Mouse (Mus musculus): ENCODE measurements at regions not wholly inside any gene's neighbourhood (a gene's known extent, or its start where the extent isn't known, plus 50 kb on each side); places are given as distances from the start of the nearest gene placed in this dataset.

GRCm38 (mm10) chr19:28188363-28188762 is 177.4 kb upstream of the Rfx3 start:
- H3K36me3 ChIP-seq (ENCODE audit: insufficient read depth) = no peaks in the 10 kb centered on the region
- WGBS = 85% methylated on average over 6 of the region's 6 CpGs
- no peak for ATAC-seq

GRCm38 (mm10) chr19:28182411-28183182 is 171.6 kb upstream of the Rfx3 start:
- no peak for TF ChIP-seq CTCF (IDR thresholded peaks at IDR 0.05; ENCODE audit: low read depth)
- no peak overlapping the region for H3K4me2 ChIP-seq (ENCODE audit: low read depth)
- no peak overlapping the region for H3K9ac ChIP-seq
- H3K9me3 ChIP-seq (ENCODE audit: low read length) = no peaks in the 10 kb centered on the region
- 84% methylated on average over 12 of the region's 12 CpGs for WGBS
- ATAC-seq = no peak
- no peaks in the 10 kb centered on the region for H3K4me1 ChIP-seq (ENCODE audit: insufficient read depth)
- H3K4me3 ChIP-seq (ENCODE audit: low read depth, low read length) = no peak overlapping the region
- no peak overlapping the region for H3K27ac ChIP-seq (ENCODE audit: low read depth, low read length)
- DNase-seq = no peak
- H3K36me3 ChIP-seq (ENCODE audit: insufficient read depth) = no peaks in the 10 kb centered on the region
- no peaks in the 10 kb centered on the region for H3K27me3 ChIP-seq (ENCODE audit: insufficient read depth, low read length)

More at GRCm38 (mm10) chr19:28188363-28188762, 177.4 kb upstream of the Rfx3 start:
- Histone ChIP-seq H3K27me3 (ENCODE audit: insufficient read depth, low read length) (no peaks in the 10 kb centered on the region), H3K9ac (no peak overlapping the region), H3K4me2 (ENCODE audit: low read depth) (no peak overlapping the region), H3K9me3 (ENCODE audit: low read length) (no peaks in the 10 kb centered on the region), H3K4me1 (ENCODE audit: insufficient read depth) (no peaks in the 10 kb centered on the region), H3K4me3 (ENCODE audit: low read depth, low read length) (no peak overlapping the region), H3K27ac (ENCODE audit: low read depth, low read length) (no peak overlapping the region)
- no peak for DNase-seq
- no peak for TF ChIP-seq CTCF (IDR thresholded peaks at IDR 0.05; ENCODE audit: low read depth)

GRCm38 (mm10) chr19:28181171-28181570 is 170.2 kb upstream of the Rfx3 start:
- no peak overlapping the region for H3K4me3 ChIP-seq (ENCODE audit: low read depth, low read length)
- H3K27ac ChIP-seq (ENCODE audit: low read depth, low read length) = no peak overlapping the region
- no peak overlapping the region for H3K9ac ChIP-seq
- no peak for TF ChIP-seq CTCF (IDR thresholded peaks at IDR 0.05; ENCODE audit: low read depth)
- H3K36me3 ChIP-seq (ENCODE audit: insufficient read depth) = no peaks in the 10 kb centered on the region
- DNase-seq (no peak), ATAC-seq (no peak)
- H3K27me3 ChIP-seq (ENCODE audit: insufficient read depth, low read length) = no peaks in the 10 kb centered on the region
- no peak overlapping the region for H3K4me2 ChIP-seq (ENCODE audit: low read depth)
- no peaks in the 10 kb centered on the region for H3K4me1 ChIP-seq (ENCODE audit: insufficient read depth)
- 88% methylated on average over 2 of the region's 2 CpGs for WGBS
- no peaks in the 10 kb centered on the region for H3K9me3 ChIP-seq (ENCODE audit: low read length)

- TF ChIP-seq CTCF (IDR thresholded peaks at IDR 0.05; ENCODE audit: low read depth) = no peak
- H3K9ac ChIP-seq = no peak overlapping the region
- no peaks in the 10 kb centered on the region for H3K9me3 ChIP-seq (ENCODE audit: low read length)
- no peak for ATAC-seq
- no peaks in the 10 kb centered on the region for H3K36me3 ChIP-seq (ENCODE audit: insufficient read depth)
- WGBS = 86% methylated on average over 6 of the region's 6 CpGs
- H3K4me2 ChIP-seq (ENCODE audit: low read depth) = no peak overlapping the region
- no peaks in the 10 kb centered on the region for H3K27me3 ChIP-seq (ENCODE audit: insufficient read depth, low read length)
- DNase-seq = no peak
- H3K4me3 ChIP-seq (ENCODE audit: low read depth, low read length) = no peak overlapping the region
- no peak overlapping the region for H3K27ac ChIP-seq (ENCODE audit: low read depth, low read length)
- no peaks in the 10 kb centered on the region for H3K4me1 ChIP-seq (ENCODE audit: insufficient read depth)
Observed at GRCm38 (mm10) chr19:28178114-28178513, 167.1 kb upstream of the Rfx3 start.

GRCm38 (mm10) chr19:28176821-28177220 is 165.9 kb upstream of the Rfx3 start:
- no peaks in the 10 kb centered on the region for H3K27me3 ChIP-seq (ENCODE audit: insufficient read depth, low read length)
- H3K27ac ChIP-seq (ENCODE audit: low read depth, low read length) = no peak overlapping the region
- ATAC-seq (no peak), DNase-seq (no peak)
- WGBS = 90% methylated on average over 6 of the region's 6 CpGs
- H3K36me3 ChIP-seq (ENCODE audit: insufficient read depth) = no peaks in the 10 kb centered on the region
- no peaks in the 10 kb centered on the region for H3K4me1 ChIP-seq (ENCODE audit: insufficient read depth)
- no peak overlapping the region for H3K9ac ChIP-seq
- no peak overlapping the region for H3K4me2 ChIP-seq (ENCODE audit: low read depth)
- TF ChIP-seq CTCF (IDR thresholded peaks at IDR 0.05; ENCODE audit: low read depth) = no peak
- H3K4me3 ChIP-seq (ENCODE audit: low read depth, low read length) = no peak overlapping the region
- H3K9me3 ChIP-seq (ENCODE audit: low read length) = no peaks in the 10 kb centered on the region

GRCm38 (mm10) chr19:28171836-28172534 is 161.0 kb upstream of the Rfx3 start:
- DNase-seq (no peak), ATAC-seq (no peak)
- Histone ChIP-seq H3K36me3 (ENCODE audit: insufficient read depth) (no peaks in the 10 kb centered on the region), H3K9me3 (ENCODE audit: low read length) (no peaks in the 10 kb centered on the region), H3K27ac (ENCODE audit: low read depth, low read length) (no peak overlapping the region), H3K27me3 (ENCODE audit: insufficient read depth, low read length) (no peaks in the 10 kb centered on the region), H3K4me3 (ENCODE audit: low read depth, low read length) (no peak overlapping the region), H3K4me1 (ENCODE audit: insufficient read depth) (no peaks in the 10 kb centered on the region), H3K4me2 (ENCODE audit: low read depth) (no peak overlapping the region), H3K9ac (no peak overlapping the region)
- no peak for TF ChIP-seq CTCF (IDR thresholded peaks at IDR 0.05; ENCODE audit: low read depth)
- 58% methylated on average over 11 of the region's 11 CpGs for WGBS

GRCm38 (mm10) chr19:28167451-28168165 is 156.6 kb upstream of the Rfx3 start:
- no peak overlapping the region for H3K9ac ChIP-seq
- no peak overlapping the region for H3K4me2 ChIP-seq (ENCODE audit: low read depth)
- no peaks in the 10 kb centered on the region for H3K36me3 ChIP-seq (ENCODE audit: insufficient read depth)
- no peaks in the 10 kb centered on the region for H3K4me1 ChIP-seq (ENCODE audit: insufficient read depth)
- ATAC-seq (no peak), DNase-seq (no peak)
- H3K4me3 ChIP-seq (ENCODE audit: low read depth, low read length) = no peak overlapping the region
- WGBS = 90% methylated on average over 12 of the region's 12 CpGs
- TF ChIP-seq CTCF (IDR thresholded peaks at IDR 0.05; ENCODE audit: low read depth) = no peak
- no peak overlapping the region for H3K27ac ChIP-seq (ENCODE audit: low read depth, low read length)
- no peaks in the 10 kb centered on the region for H3K9me3 ChIP-seq (ENCODE audit: low read length)
- no peaks in the 10 kb centered on the region for H3K27me3 ChIP-seq (ENCODE audit: insufficient read depth, low read length)

All from forebrain, postnatal 0 days (tissue).